Mouse (Mus musculus): ENCODE measurements at regions not wholly inside any gene's neighbourhood (a gene's known extent, or its start where the extent isn't known, plus 50 kb on each side); places are given as distances from the start of the nearest gene placed in this dataset.

DNA sequence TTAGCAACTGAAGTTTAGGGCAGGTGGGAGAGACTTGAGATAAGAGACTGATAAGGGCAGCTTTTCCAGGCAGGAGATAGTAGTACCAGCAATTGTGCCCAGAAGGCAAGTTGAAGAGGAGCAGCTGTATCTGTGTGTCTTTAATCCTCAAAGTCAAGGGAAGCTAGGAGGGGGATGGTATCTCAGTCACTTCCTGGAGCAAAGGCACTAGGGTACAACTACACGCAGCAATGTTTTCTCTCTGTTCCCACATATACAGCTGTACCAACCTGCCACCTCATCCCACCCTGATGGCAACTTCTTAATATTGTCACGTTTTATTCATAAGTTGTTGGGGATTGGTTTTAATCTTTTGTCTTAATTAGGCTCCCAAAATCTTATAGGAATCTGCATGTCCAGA is 97.8 kb upstream of the Arid2 start:
- TF ChIP-seq CTCF (IDR thresholded peaks at IDR 0.05; ENCODE audit: insufficient read depth, low read length), result no peak
- no peak for TF ChIP-seq POLR2A (IDR thresholded peaks at IDR 0.05; ENCODE audit: borderline replicate concordance, extremely low read depth, low read depth, low read length)

All from lung, adult 2 months (tissue).